Mouse (Mus musculus) cortical plate, adult 2 months (tissue): ENCODE measurements around the gene Cmtm8. TPM values are rescaled to one million over a fixed set of nuclear protein-coding genes. Genes with fewer than 3 reads are reported as not detected.

ENCODE experiments used
- H3K27ac ChIP-seq: fragments of 200-500 bp; 2 replicates; pipeline ENCODE4 v1.5.1; 2012; ENCODE audit warnings: low read length, control low read depth, inconsistent platforms; ENCODE audit not compliant: insufficient read depth
- H3K4me1 ChIP-seq: fragments of 200-500 bp; 2 replicates; pipeline ENCODE4 v1.6.1; 2011; ENCODE audit warnings: low read length; ENCODE audit not compliant: control insufficient read depth, insufficient read depth
- H3K4me3 ChIP-seq: fragments of 200-500 bp; 2 replicates; pipeline ENCODE4 v1.5.1; 2011; ENCODE audit warnings: mild to moderate bottlenecking, low read length, control low read depth; ENCODE audit not compliant: insufficient read depth
- CTCF ChIP-seq: fragments of 200-500 bp; IDR thresholded peaks from 2 replicates; pipeline ENCODE4 v1.5.1; 2011; ENCODE audit warnings: mild to moderate bottlenecking, control low read depth, low read length; ENCODE audit not compliant: insufficient read depth; ENCODE audit errors: extremely low read depth
- POLR2A ChIP-seq: fragments of 200-500 bp; IDR thresholded peaks from 2 replicates; pipeline ENCODE4 v1.6.1; 2011; ENCODE audit warnings: mild to moderate bottlenecking, low read length, control low read depth; ENCODE audit not compliant: insufficient read depth; ENCODE audit errors: extremely low read depth
- polyA plus RNA-seq: library from polyadenylated mRNA; depleted of rRNA; stranded (reverse); fragments of >200 nt; gene quantifications from 2 replicates; pipeline ENCODE4 v1.2.3, GENCODE M21; 2012

The Cmtm8 gene
- polyA plus RNA-seq, 1 experiment = 4.9 TPM

DNA sequence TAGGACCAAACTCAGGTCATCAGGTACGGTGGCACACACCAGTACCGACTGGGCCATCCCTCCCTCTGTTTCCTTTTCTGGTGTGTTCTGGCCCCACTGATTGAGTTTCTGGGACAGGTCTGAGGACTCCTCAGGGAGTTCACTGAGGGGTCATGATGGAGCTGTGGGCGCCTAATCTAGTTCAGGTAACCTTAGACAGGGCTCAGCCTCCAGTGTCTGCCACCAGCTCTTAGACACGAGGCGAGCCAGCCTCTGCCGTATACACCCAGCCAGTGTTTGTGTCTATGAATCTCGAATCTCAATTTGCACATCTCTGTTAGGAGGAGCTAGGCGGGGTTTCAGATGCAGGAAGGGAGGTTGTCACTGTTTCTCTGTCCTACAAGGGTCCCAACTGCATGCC, 54.0 kb downstream of the Cmtm8 start:
- Histone ChIP-seq H3K27ac (no peak overlapping the region), H3K4me1 (no peaks in the 10 kb centered on the region), H3K4me3 (no peak overlapping the region)
- no peak for TF ChIP-seq CTCF
- TF ChIP-seq POLR2A = no peak

DNA sequence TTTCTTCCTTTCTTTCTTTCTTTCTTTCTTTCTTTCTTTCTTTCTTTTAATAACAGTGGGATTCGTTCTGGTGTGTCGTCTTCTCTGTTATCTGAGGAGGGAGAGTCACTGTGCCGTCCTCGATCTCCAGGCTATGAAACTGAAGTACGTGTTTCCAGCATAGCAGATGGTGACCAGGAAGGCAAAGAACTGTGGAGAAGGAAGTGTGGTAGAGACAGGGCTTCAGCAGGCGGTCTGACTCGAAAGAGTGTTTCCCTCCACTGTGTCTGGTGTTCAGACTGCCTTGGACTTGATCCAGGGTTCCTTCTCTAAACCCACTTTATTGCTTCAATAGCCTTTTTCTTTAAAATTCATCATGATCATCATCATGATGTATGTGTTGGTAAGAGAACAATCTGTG, 54.4 kb downstream of the Cmtm8 start:
- Histone ChIP-seq H3K4me1 (no peaks in the 10 kb centered on the region), H3K27ac (no peak overlapping the region), H3K4me3 (no peak overlapping the region)
- TF ChIP-seq CTCF (no peak), POLR2A (no peak)

DNA sequence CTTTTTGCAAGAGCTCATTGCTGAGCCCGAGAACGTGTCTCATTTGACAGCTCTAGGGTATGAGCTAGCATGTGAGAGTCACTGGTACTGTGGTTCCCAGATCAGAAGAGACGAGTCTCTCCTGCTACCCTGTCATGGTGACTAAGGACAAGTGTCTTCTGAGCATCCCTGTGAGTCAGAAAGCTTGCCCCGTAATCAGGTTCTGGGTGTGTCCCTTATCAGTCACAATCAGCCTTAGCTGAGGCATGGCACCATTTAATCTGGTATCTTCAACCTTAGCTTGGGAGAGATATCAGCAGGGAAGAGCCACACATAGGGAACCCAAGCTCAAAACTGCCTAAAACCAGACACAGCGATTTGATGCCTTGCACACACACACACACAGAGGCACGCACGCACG, 55.3 kb downstream of the Cmtm8 start:
- TF ChIP-seq POLR2A (no peak), CTCF (no peak)
- no peak overlapping the region for H3K4me3 ChIP-seq
- no peak overlapping the region; the same call in 1 of the 2 replicates for H3K27ac ChIP-seq
- H3K4me1 ChIP-seq = no peaks in the 10 kb centered on the region

DNA sequence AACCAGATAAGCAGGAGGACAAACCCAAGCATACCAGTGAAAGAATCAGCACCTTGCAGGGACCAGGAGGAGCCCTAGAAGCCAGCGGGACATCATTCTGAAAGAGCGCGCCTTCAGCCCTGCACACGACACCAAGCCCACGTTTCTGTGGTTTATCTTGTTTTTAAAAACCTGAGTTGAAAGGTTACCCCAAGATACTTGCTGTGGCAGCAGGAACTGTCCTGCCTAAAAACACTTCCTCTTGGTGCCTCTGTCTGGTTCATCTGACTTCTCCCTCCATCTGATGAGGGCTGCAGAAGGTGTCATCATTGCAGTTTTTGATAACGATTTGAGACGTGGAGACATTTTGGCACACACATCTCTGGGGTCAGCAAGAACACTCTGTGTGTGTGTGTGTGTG, 56.2 kb downstream of the Cmtm8 start:
- H3K4me1 ChIP-seq = no peaks in the 10 kb centered on the region
- TF ChIP-seq POLR2A = no peak
- no peak for TF ChIP-seq CTCF
- H3K4me3 ChIP-seq = no peak overlapping the region
- no peak overlapping the region for H3K27ac ChIP-seq

DNA sequence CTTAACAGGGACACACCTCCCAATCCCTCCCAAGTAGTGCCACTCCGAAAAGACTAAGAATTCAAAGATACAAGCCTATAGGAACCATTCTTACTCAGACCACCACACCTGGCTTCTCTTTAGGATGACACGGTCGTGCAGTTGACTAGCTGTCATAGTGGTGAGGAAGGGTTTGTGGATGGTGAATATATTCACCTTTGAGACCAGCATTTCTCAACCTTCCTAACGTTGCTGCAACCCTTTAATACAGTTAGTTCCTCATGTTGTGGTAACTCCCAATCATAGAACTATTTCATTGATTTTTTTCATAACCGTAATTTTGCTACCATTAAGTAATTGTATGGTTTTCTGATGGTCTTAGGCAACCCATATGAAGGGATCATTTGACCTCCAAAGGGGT, 56.8 kb downstream of the Cmtm8 start:
- no peaks in the 10 kb centered on the region for H3K4me1 ChIP-seq
- no peak overlapping the region for H3K27ac ChIP-seq
- TF ChIP-seq CTCF (no peak), POLR2A (no peak)
- H3K4me3 ChIP-seq = no peak overlapping the region

DNA sequence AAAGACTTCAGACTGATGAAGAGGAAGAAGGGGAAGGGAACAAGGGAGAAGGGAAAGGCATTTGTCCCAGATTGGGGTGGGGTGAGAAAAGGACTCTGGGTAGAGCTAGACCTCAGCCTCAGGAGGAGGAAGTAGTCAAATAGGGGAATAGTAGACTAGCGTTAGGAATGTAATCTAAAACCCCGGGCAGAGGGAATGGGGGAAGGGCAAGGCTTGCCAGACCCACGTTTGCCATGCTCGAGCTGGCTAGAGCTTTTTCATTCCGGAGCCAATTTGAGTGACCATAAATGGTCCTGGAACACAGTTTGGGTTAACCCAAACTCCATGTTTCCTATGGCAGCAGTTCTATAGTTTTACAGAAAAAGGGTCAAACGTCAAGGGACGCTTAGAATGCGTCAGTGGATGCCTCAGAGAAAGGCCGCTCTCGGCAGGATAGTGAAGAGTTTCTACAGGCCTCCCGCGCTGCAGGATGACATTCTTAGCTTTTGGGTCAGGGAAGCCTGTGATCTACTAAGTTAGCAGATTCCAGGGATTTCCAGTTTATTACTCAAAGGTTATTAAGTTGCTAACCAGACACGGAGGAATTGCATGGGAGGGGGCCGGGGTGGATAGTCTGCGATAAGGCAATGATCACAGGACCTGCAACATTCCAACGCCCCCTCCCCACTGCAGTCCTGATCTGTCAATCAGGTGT, 58.4 kb downstream of the Cmtm8 start:
- TF ChIP-seq POLR2A (no peak), CTCF (no peak)
- H3K4me1 ChIP-seq = no peaks in the 10 kb centered on the region

DNA sequence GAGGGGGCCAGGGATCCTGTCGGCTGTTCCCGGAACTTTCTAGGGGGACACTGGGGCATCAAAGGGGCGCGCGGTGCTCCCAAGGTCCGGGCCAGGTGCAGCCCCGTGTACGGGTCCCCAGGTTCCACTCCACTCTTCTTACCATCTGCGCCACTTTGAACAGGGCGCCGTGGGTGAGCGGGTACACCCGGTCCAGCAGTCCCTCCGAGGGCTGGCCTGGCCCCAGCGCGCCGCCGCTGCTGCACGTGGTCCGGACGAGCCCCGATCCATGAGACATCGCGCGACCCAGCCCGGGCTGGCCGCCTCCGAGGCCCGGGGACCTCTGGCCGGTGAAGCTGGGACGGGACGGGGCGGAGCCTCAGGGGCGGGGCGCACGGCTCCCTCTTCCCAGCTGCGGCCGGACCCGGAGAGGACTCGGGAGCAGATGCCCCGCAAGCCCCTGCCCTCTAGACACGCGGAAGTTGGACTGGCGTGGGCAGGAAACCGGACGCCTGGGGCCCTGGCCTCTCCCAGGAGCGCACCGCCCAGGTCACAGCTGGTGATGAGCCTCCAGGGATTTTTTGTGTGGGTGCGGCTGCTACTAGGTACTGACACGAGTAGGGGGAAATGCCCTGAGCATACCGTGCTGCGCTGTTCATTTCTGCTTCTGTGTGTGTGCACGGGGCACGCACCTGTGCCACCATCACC, 62.3 kb downstream of the Cmtm8 start, which contains the start of gene Cmtm7:
Cmtm7 (minus strand) TSS at position 331 of the 687 bp plus-strand sequence.
- H3K4me3 ChIP-seq = peak within 1 kb of the TSS; percentile 17
- no peak within 1 kb of the TSS for H3K27ac ChIP-seq
- no peaks in the 10 kb centered on the region for H3K4me1 ChIP-seq
- TF ChIP-seq POLR2A (no peak), CTCF (no peak)

More for the DNA sequence above, 58.4 kb downstream of the Cmtm8 start:
- H3K27ac ChIP-seq = no peak overlapping the region
- no peak overlapping the region for H3K4me3 ChIP-seq

DNA sequence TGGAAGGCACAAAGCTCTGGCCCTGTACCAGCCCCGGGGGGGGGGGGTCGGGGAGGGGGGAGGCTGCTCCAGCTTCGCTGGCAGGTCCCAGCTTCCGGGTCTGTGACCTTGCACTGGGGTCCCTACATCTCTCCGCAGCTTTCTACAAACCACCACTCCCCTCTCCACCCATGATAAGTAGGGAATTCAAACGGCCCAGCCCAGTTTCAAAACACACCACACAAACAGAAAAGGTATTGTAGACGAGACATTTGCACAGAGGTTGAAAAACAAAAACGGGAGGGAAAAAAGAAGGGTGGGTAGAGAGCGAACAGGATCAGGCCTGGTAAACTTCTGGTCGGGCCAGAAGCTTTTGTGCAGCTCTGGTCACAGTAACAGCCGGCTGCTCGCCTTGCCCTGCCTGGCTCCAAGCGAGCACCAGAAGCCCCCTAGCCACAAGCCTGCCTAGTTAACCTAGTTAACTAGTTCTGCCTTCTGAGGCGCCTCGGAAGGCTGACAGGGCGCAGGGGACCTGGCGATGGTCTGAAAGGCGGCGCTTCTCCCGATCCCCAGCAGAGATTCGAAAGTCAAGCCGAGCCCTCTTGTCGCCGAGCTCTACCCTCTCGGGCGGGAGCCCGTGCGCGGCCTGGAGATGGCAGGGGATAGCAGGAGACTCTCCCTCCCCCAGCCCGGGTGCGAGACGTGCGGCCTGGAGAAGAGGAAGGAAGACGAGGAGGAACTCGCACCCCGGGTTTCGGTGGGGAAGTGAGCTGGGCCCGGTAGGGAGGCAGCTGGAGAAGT, 63.0 kb downstream of the Cmtm8 start:
- no peaks in the 10 kb centered on the region for H3K4me1 ChIP-seq
- H3K27ac ChIP-seq = no peak overlapping the region
- peak overlapping the region; percentile 17 for H3K4me3 ChIP-seq
- TF ChIP-seq POLR2A = no peak
- no peak for TF ChIP-seq CTCF

DNA sequence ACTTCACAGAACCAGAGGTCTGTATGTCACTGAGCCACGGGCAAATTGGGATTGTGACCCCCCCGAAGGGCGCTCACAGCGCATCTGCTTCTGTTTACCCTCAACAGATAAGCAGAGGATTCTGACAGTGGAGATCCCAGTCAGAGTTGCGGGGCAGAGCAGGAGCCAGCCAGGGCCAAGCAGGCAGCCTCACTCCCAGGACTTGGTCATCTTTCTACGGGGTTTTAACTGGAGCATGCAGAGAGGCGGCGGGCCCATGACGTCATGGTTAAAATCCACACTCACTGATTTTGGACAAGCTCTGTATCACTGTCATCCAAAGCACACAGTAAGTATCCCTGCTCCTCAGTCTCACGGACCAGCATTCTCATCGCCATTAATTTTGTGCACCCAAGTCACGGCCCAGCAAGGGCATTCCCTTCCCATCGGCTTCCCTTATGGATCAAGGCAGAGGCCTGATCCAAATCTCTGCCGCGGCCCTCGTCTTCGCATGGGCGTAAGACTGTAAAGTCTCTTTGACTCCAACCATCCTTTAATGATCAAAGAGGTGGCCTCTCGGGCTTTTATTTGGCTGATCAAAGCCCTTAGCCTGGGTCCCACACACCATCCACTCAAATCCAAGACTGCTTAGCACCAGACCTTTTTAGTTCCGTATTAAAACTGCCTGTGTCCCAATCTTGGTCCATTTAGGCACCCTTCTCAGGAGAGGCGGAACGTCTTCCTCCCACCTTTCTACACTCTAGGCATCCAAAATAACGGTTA, 63.8 kb downstream of the Cmtm8 start:
- TF ChIP-seq POLR2A (no peak), CTCF (no peak)
- Histone ChIP-seq H3K4me3 (peak overlapping the region; percentile 17; the same call in 1 of the 2 replicates), H3K27ac (no peak overlapping the region), H3K4me1 (no peaks in the 10 kb centered on the region)
